Mouse (Mus musculus): ENCODE results near the gene Cd93.

Cd93 gene

GRCm38 (mm10) chr2:148398901-148399685 is 44.3 kb downstream of the Cd93 start:
- WGBS = 61% methylated on average over 5 of the region's 5 CpGs

- 62% methylated on average over 1 of the region's 1 CpGs for WGBS
Observed at GRCm38 (mm10) chr2:148397784-148398100, 45.6 kb downstream of the Cd93 start.

GRCm38 (mm10) chr2:148397015-148397783 is 46.2 kb downstream of the Cd93 start:
- 31% methylated on average over 11 of the region's 11 CpGs for WGBS

GRCm38 (mm10) chr2:148396209-148396608 is 47.2 kb downstream of the Cd93 start:
- 46% methylated on average over 10 of the region's 10 CpGs for WGBS

- 3% methylated on average over 83 of the region's 83 CpGs for WGBS
Observed at GRCm38 (mm10) chr2:148395131-148396051, 48.0 kb downstream of the Cd93 start, which contains the start of gene Sstr4. Gene Sstr4 (plus strand): TSS chr2:148395344.

GRCm38 (mm10) chr2:148393149-148393548 is 50.2 kb downstream of the Cd93 start:
- 76% methylated on average over 1 of the region's 1 CpGs for WGBS

- WGBS = 37% methylated on average over 6 of the region's 6 CpGs
Observed at GRCm38 (mm10) chr2:148387652-148388581, 55.4 kb downstream of the Cd93 start.

- 91% methylated on average over 2 of the region's 2 CpGs for WGBS
Observed at GRCm38 (mm10) chr2:148386927-148387326, 56.4 kb downstream of the Cd93 start.

Measured in cerebral cortex, adult 2 months (tissue).